Mouse (Mus musculus) cerebellum, postnatal 10 days (tissue): ENCODE measurements around the gene Nono.
A peak's percentile ranks its signal among the peaks of the same experiment; 100 is the strongest.

Source experiments
- DNase-seq, 2 experiments: peaks; one replicate each; pipeline ENCODE4 v3.0.0; 2021; ENCODE audit warnings: mixed read lengths in 2 of 2

Nono gene

GRCm38 (mm10) chrX:101429142-101429949, at the start of gene Nono:
TSS of gene Nono (plus strand) at chrX:101429318.
- DNase-seq: peak; percentile 92 to 96

GRCm38 (mm10) chrX:101379744-101380143, 49.4 kb upstream of the Nono start:
- no peak for DNase-seq

GRCm38 (mm10) chrX:101383455-101383854, 45.7 kb upstream of the Nono start:
- no peak for DNase-seq

GRCm38 (mm10) chrX:101384439-101385137, 44.5 kb upstream of the Nono start:
- peak; percentile 34 to 49 for DNase-seq

- no peak for DNase-seq
Observed at GRCm38 (mm10) chrX:101386222-101386621, 42.9 kb upstream of the Nono start.

GRCm38 (mm10) chrX:101388866-101389537, 40.1 kb upstream of the Nono start:
- DNase-seq: peak in 1 of 2 experiments; percentile 13

- no peak for DNase-seq
Observed at GRCm38 (mm10) chrX:101394341-101394740, 34.8 kb upstream of the Nono start.

GRCm38 (mm10) chrX:101396459-101396858, 32.7 kb upstream of the Nono start:
- no peak for DNase-seq

- peak; percentile 84 for DNase-seq
Observed at GRCm38 (mm10) chrX:101418946-101419724, 10.0 kb upstream of the Nono start.

GRCm38 (mm10) chrX:101419725-101420699, 9.1 kb upstream of the Nono start:
- DNase-seq: peak; percentile 91 to 95

GRCm38 (mm10) chrX:101420700-101421095, 8.4 kb upstream of the Nono start, which contains the start of gene Zmym3:
TSS of gene Zmym3 (minus strand) at chrX:101420849.
- peak in 1 of 2 experiments; percentile 6 for DNase-seq

- peak; percentile 17 to 21 for DNase-seq
Observed at GRCm38 (mm10) chrX:101423462-101423861, 5.7 kb upstream of the Nono start.

- DNase-seq: peak; percentile 16 to 32
Observed at GRCm38 (mm10) chrX:101427774-101428173, 1.3 kb upstream of the Nono start.

GRCm38 (mm10) chrX:101428785-101429141, 355 bp upstream of the Nono start:
- peak; percentile 22 to 42 for DNase-seq

GRCm38 (mm10) chrX:101429976-101430375, 858 bp downstream of the Nono start:
- peak in 1 of 2 experiments; percentile 37 for DNase-seq

- DNase-seq: no peak
Observed at GRCm38 (mm10) chrX:101448886-101449475, 19.9 kb downstream of the Nono start, which contains the start of gene Itgb1bp2. TSS of gene Itgb1bp2 (plus strand) at chrX:101449088.

- no peak for DNase-seq
Observed at GRCm38 (mm10) chrX:101451147-101451546, 22.0 kb downstream of the Nono start.

- no peak for DNase-seq
Observed at GRCm38 (mm10) chrX:101451591-101451990, 22.5 kb downstream of the Nono start.

- DNase-seq: no peak
Observed at GRCm38 (mm10) chrX:101472202-101472601, 43.1 kb downstream of the Nono start.

- DNase-seq: no peak
Observed at GRCm38 (mm10) chrX:101481604-101482350, 52.7 kb downstream of the Nono start.
